Mouse (Mus musculus) neural tube, embryonic 14.5 days (tissue): ENCODE data around the gene Gm40460. TPM values are rescaled to one million over a fixed set of nuclear protein-coding genes. Genes with fewer than 3 reads are reported as not detected.
"Not testable (repeated sequence)": the region's sequence is repeated elsewhere in the genome, so short reads cannot be mapped to it uniquely, and the experiment has no call there.

Source experiments
- ATAC-seq: fragments of 200-750 bp; cut with Nextera tagmentation; 2 replicates; pipeline ENCODE4 v1.8.0; 2017; ENCODE audit warnings: low read depth, mild to moderate bottlenecking, moderate TSS enrichment, moderate library complexity
- H3K27ac ChIP-seq: fragments of 300-500 bp; sonication (generic); 2 replicates; pipeline ENCODE4 v1.5.1; 2014; ENCODE audit warnings: low read depth, mild to moderate bottlenecking, control low read depth, low read length, moderate library complexity, mixed read lengths
- H3K27me3 ChIP-seq: fragments of 300-500 bp; sonication (generic); 2 replicates; pipeline ENCODE4 v1.6.1; 2014; ENCODE audit warnings: low read length; ENCODE audit not compliant: control insufficient read depth, insufficient read depth
- H3K36me3 ChIP-seq: fragments of 300-500 bp; sonication (generic); 2 replicates; pipeline ENCODE4 v1.6.1; 2014; ENCODE audit warnings: low read length, mixed read lengths; ENCODE audit not compliant: control insufficient read depth, insufficient read depth
- H3K4me1 ChIP-seq: fragments of 300-500 bp; sonication (generic); 2 replicates; pipeline ENCODE4 v1.6.1; 2014; ENCODE audit warnings: low read length; ENCODE audit not compliant: control insufficient read depth, insufficient read depth
- H3K4me2 ChIP-seq: fragments of 300-500 bp; sonication (generic); 2 replicates; pipeline ENCODE4 v1.6.1; 2014; ENCODE audit warnings: mild to moderate bottlenecking, low read depth, low read length, control low read depth
- H3K4me3 ChIP-seq: fragments of 300-500 bp; sonication (generic); 2 replicates; pipeline ENCODE4 v1.5.1; 2014; ENCODE audit warnings: low read depth, low read length, control low read depth, mixed read lengths
- H3K9ac ChIP-seq: fragments of 300-500 bp; sonication (generic); replicated peaks from 2 replicates; pipeline ENCODE4 v1.6.1; 2014; ENCODE audit warnings: low read depth, mild to moderate bottlenecking, control low read depth, low read length, mixed read lengths
- H3K9me3 ChIP-seq: fragments of 300-500 bp; sonication (generic); 2 replicates; pipeline ENCODE4 v1.6.1; 2016; ENCODE audit warnings: low read length; ENCODE audit not compliant: control insufficient read depth
- WGBS: fragments of 180-500 bp; shearing (Covaris S2); extraction: QIAGEN DNeasy Blood & Tissue Kit; methylation state at CpG from one replicate; pipeline ENCODE4 v1.1.7; 2014; 5-methylcytosine and 5-hydroxymethylcytosine counted together
- polyA plus RNA-seq: library from polyadenylated mRNA; unstranded; fragments of >200 nt; fragmentation: Nextera tagmentation; extraction: Ambion mirVana; gene quantifications from 2 replicates; pipeline ENCODE4 v1.2.1, GENCODE M21; 2014

Gm40460 gene
- not detected in 2 replicates for polyA plus RNA-seq

DNA sequence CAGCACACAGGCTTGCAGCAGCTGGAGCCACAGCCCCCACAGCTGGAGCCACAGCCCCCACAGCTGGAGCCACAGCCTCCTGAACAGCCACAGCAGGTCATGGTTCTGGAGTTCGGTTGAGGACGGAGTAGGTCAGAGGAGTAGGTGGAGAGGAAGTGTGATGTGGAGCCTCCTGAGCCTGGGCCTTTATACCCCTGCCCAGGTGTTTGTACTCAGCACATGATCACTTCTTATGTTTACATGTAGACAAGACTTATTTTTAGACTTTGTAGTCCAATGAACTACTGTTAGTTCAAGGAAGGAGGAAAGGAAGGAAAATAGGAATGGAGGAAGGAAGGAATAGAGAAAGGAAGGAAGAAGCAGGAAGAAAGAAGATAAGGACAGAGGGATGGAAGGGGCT lies at the start of gene Gm40460:
TSS of gene Gm40460 (minus strand) at position 101 of the 400 bp plus-strand sequence.
- no peak within 1 kb of the TSS for H3K9ac ChIP-seq
- no peak within 1 kb of the TSS for H3K4me3 ChIP-seq
- WGBS, result 60% methylated on average over 2 of the region's 2 CpGs
- H3K4me1 ChIP-seq, result no peaks in the 10 kb centered on the region
- no peak within 1 kb of the TSS for H3K27ac ChIP-seq
- H3K27me3 ChIP-seq, result no peaks in the 10 kb centered on the region
- H3K9me3 ChIP-seq, result no peaks in the 10 kb centered on the region
- H3K4me2 ChIP-seq, result no peak within 1 kb of the TSS
- ATAC-seq, result no peak
- no peaks in the 10 kb centered on the region for H3K36me3 ChIP-seq

DNA sequence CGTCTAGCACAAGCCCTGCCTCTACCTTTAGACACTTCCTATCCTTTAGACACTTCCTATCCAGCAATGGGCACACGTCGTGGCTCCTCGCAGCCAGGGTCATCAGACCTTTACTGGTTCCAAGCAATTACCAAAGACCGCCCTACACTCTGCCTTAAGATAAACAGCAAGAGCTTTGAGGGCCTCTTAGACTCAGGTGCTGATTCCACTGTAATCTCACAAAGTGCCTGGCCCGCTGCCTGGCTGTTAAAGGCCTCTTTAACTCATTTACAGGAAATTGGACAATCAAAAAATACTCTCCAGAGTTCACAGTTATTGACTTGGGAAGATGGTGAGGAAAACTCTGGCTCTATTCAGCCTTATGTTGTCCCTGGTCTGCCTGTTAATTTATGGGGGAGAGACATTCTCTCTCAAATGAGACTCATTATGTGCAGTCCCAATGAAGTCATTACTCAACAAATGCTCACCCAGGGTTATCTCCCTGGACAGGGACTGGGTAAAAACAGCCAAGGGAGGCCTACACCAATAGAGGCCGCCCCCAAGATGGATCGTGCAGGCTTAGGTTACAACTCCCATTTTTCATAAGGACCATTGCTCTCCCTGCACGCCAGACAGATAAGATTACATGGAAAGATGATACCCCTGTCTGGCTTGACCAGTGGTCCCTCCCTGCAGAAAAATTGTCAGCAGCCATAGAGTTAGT lies 45.2 kb upstream of the Gm40460 start:
- not testable (repeated sequence) for H3K9me3 ChIP-seq, H3K4me2 ChIP-seq, H3K27ac ChIP-seq, H3K4me1 ChIP-seq, H3K36me3 ChIP-seq, ATAC-seq, H3K27me3 ChIP-seq, H3K4me3 ChIP-seq, H3K9ac ChIP-seq
- WGBS, result 39% methylated on average over 9 of the region's 9 CpGs

DNA sequence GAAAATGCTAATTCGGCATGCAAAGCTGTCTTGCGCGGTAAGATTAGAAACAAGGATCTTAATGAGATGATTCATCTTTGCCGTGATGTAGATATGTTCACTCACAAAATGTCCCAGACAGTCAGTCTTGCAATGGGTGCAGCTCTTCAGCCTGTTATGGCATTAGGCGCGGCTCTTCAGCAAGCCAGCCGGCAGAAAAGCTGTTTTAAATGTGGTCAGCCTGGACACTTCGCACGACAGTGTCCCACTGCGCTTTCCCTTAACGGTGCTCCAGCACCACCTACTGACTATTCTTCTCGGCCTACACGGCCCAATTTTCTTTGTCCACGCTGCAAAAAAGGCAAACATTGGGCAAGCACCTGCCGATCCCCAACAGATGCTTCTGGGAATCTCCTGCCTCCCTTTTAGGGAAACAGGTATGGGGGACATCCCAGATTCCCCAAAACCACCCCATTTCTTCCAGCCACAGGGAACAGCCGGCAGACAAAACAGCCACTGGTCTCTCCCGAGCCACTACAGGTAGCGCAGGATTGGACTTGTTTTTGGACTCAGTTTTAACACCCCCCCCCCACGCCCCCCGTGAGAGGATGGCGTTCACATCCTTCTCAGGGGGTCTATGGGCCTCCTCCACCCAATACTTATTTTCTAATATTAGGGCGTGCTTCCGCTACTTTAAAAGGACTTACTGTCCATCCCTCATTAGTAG lies 44.4 kb upstream of the Gm40460 start:
- peaks cover 7% of the 10 kb centered on the region for H3K4me1 ChIP-seq
- WGBS, result 13% methylated on average over 23 of the region's 23 CpGs
- peak overlapping the region; percentile 81 for H3K4me2 ChIP-seq
- no peaks in the 10 kb centered on the region for H3K9me3 ChIP-seq
- H3K36me3 ChIP-seq, result no peaks in the 10 kb centered on the region
- H3K9ac ChIP-seq, result peak overlapping the region; percentile 44; the same call in 1 of the 2 replicates
- peak overlapping the region; percentile 57 for H3K27ac ChIP-seq
- H3K4me3 ChIP-seq, result peak overlapping the region; percentile 53
- peak; percentile 74 for ATAC-seq
- no peaks in the 10 kb centered on the region for H3K27me3 ChIP-seq

DNA sequence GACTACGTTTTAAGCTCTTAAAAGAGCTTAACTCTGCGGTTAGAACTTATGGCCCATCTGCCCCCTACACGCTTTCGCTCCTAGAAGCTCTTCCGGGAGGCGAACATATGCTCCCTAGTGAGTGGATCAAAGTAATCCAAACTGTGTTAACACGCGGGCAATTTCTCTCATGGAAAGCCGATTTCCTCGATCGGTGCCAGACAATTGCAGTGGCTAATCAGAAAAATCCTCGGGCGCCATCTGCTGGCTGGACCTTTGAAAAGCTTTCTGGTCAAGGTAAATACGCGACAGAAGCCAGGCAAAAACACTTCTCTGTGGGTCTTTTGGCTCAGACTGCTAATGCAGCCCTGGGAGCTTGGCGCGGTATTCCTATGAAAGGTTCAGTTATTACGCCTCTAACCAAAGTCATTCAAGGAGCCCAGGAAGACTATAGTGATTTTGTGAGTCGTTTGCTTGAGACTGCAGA lies 43.8 kb upstream of the Gm40460 start:
- peak; percentile 87 for ATAC-seq

DNA sequence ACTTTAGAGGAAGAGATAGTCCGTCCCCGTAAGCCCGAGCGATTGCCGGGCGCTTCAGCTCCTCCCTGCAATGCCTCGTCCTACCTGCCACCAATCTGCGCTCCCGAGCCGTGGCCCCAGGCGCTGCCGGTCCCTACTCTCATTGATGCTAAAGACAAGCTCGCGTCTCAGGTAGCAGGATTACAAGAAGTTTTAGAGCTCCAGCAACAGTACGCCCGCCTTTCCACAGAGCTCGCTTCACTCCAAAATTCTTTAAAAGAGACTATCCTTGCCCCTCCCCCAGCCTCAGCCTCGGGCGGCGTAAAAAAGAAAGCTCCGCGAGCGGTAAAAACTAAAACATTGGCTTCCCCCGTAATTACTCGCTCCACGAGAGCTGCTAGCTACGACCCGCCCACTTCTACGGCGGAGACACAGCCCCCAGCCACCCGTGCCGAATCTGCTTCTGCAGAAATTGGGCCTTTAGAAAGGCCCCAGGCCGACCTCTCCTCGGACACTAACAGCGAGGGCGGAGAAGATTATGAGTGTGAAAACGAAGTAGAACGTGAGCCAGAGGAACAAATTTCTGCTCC lies 43.2 kb upstream of the Gm40460 start:
- Histone ChIP-seq H3K36me3 (no peaks in the 10 kb centered on the region), H3K4me3 (peak overlapping the region; percentile 53), H3K27ac (peak overlapping the region; percentile 45; the same call in 1 of the 2 replicates), H3K9ac (peak overlapping the region; percentile 57), H3K4me1 (peaks cover 7% of the 10 kb centered on the region), H3K4me2 (peak overlapping the region; percentile 81), H3K9me3 (no peaks in the 10 kb centered on the region), H3K27me3 (no peaks in the 10 kb centered on the region)
- under 1% methylated on average over 38 of the region's 38 CpGs for WGBS
- peak; percentile 57 for ATAC-seq

More for the DNA sequence above, 43.8 kb upstream of the Gm40460 start:
- peak overlapping the region; percentile 53 for H3K4me3 ChIP-seq
- H3K4me2 ChIP-seq, result peak overlapping the region; percentile 81
- H3K27ac ChIP-seq, result peak overlapping the region; percentile 57; the same call in 1 of the 2 replicates
- H3K36me3 ChIP-seq, result no peaks in the 10 kb centered on the region
- peak overlapping the region; percentile 57 for H3K9ac ChIP-seq
- peaks cover 7% of the 10 kb centered on the region for H3K4me1 ChIP-seq
- no peaks in the 10 kb centered on the region for H3K9me3 ChIP-seq
- 0% methylated on average over 19 of the region's 19 CpGs for WGBS
- no peaks in the 10 kb centered on the region for H3K27me3 ChIP-seq

DNA sequence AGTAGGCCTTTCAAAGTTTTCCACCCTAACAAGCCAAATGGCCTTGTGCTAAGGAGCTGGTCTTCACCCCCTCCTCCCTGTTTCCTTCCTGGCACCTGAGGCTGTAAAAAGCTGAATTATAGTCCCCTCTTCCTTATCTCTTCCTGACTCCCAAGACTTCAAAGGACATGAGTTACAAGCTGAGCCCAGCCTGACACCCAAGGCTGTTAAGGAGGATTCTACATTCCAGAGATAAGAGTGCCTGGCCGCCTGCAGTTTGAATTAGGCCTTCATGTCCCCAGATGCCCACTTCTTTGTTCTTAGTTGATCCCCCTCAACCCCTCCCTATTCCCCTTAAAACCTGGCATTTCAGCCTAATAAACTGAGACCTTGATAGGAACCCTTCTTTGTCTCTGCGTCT lies 42.0 kb upstream of the Gm40460 start:
- WGBS, result 26% methylated on average over 2 of the region's 2 CpGs
- not testable (repeated sequence) for H3K27ac ChIP-seq, H3K4me2 ChIP-seq, H3K9me3 ChIP-seq, H3K9ac ChIP-seq, ATAC-seq, H3K4me1 ChIP-seq, H3K36me3 ChIP-seq, H3K27me3 ChIP-seq, H3K4me3 ChIP-seq

DNA sequence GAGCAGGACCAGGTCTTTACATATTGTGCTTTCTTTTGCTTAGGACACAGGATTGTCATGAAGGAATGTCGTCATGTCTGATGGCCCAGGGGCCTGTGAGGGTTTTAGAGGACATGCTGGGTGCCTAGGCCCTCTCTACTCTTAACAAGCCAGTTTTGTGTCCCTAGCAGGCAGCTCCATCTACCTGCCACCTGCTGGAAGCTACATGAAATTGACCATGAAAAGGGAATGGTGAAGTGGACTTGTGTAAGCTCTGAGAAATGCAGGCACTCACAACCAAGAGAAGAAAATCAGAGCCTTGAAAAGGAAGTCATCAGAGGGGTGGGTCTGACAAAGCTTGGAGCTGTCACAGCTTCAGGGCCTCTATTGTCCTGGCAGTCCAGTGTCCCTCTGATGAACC lies 38.4 kb upstream of the Gm40460 start:
- not testable (repeated sequence) for H3K4me3 ChIP-seq, ATAC-seq, H3K27ac ChIP-seq, H3K36me3 ChIP-seq, H3K9ac ChIP-seq, H3K4me2 ChIP-seq, H3K4me1 ChIP-seq, H3K27me3 ChIP-seq, H3K9me3 ChIP-seq
- 65% methylated on average over 1 of the region's 1 CpGs for WGBS

DNA sequence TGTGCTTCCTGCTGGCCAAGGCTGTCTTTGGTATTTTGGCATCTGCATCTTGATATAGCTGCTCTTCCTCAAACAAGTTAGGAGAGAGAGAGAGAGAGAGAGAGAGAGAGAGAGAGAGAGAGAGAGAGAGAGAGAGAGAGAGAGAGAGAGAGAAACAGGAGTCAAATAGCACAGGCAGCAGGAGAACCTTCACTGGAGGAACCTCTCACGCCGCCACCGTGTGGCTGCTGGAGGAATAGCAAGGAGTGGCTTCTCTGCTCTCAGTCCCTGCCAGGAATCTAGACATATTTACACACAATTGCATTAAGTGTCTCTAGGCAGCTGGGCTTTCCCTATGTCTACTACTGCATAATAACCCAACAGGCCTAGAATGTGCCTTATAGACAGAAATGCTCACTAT lies 37.3 kb upstream of the Gm40460 start:
- H3K27ac ChIP-seq, H3K9me3 ChIP-seq, H3K4me2 ChIP-seq, H3K4me1 ChIP-seq, H3K36me3 ChIP-seq, H3K4me3 ChIP-seq, H3K9ac ChIP-seq, ATAC-seq, H3K27me3 ChIP-seq: not testable (repeated sequence)
- 0% methylated on average over 3 of the region's 3 CpGs for WGBS

DNA sequence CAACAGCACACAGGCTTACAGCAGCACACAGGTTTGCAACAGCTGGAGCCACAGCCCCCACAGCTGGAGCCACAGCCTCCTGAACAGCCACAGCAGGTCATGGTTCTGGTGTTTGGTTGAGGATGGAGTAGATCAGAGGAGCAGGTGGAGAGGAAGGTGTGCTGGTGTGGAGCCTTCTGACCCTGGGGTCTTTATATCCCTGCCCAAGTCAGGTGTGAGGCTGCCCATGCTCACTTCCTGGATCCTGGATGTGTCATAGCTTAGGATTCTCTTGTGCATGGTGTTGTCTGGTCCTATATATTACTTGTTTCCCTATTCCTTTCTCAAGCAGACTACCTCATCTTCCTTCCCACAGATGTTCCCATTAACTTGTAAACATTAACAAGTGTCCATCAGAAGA lies 33.4 kb upstream of the Gm40460 start, which contains the start of gene Gm4559:
TSS of gene Gm4559 (minus strand) at position 101 of the 400 bp plus-strand sequence.
- not testable (repeated sequence) for H3K36me3 ChIP-seq, H3K27me3 ChIP-seq, H3K4me1 ChIP-seq, ATAC-seq, H3K9me3 ChIP-seq, H3K9ac ChIP-seq, H3K4me3 ChIP-seq, H3K4me2 ChIP-seq, H3K27ac ChIP-seq
